Mouse (Mus musculus) heart, embryonic 14.5 days (tissue): ENCODE results near the gene Sf3a2. TPM values are rescaled to one million over a fixed set of nuclear protein-coding genes. Genes with fewer than 3 reads are reported as not detected.

Source experiments
- ATAC-seq: fragments of 200-750 bp; cut with Nextera tagmentation; 2 replicates; pipeline ENCODE4 v1.8.0; 2017; ENCODE audit warnings: low read depth, moderate TSS enrichment; ENCODE audit not compliant: insufficient number of reproducible peaks, insufficient read depth, low FRiP score
- H3K27ac ChIP-seq, 2 experiments: fragments of 200-500 bp in 1 of 2; fragments of 300-500 bp in 1 of 2; sonication (generic) in 1 of 2; replicated peaks in 1 of 2; 2 replicates each; pipeline ENCODE4 v1.5.1; 2012 to 2014; ENCODE audit warnings: low read depth in 2 of 2, low read length in 2 of 2, control low read depth in 1 of 2, mild to moderate bottlenecking in 1 of 2, mixed read lengths in 1 of 2; ENCODE audit not compliant: control insufficient read depth in 1 of 2, insufficient read depth in 1 of 2
- H3K27me3 ChIP-seq: fragments of 300-500 bp; sonication (generic); 2 replicates; pipeline ENCODE4 v1.6.1; 2014; ENCODE audit warnings: mild to moderate bottlenecking, low read length, control low read depth; ENCODE audit not compliant: control insufficient read depth, insufficient read depth
- H3K36me3 ChIP-seq: fragments of 300-500 bp; sonication (generic); 2 replicates; pipeline ENCODE4 v1.6.1; 2014; ENCODE audit warnings: mild to moderate bottlenecking, control low read depth, low read length, mixed read lengths; ENCODE audit not compliant: control insufficient read depth, insufficient read depth
- H3K4me1 ChIP-seq, 2 experiments: fragments of 200-500 bp in 1 of 2; fragments of 300-500 bp in 1 of 2; sonication (generic) in 1 of 2; 2 replicates each; pipeline ENCODE4 v1.6.1; 2012 to 2014; ENCODE audit warnings: low read length in 2 of 2, control low read depth in 1 of 2, mixed read lengths in 1 of 2; ENCODE audit not compliant: control insufficient read depth in 2 of 2, insufficient read depth in 2 of 2
- H3K4me2 ChIP-seq: fragments of 300-500 bp; sonication (generic); 2 replicates; pipeline ENCODE4 v1.6.1; 2014; ENCODE audit warnings: mild to moderate bottlenecking, low read length
- H3K4me3 ChIP-seq, 2 experiments: fragments of 200-500 bp in 1 of 2; fragments of 300-500 bp in 1 of 2; sonication (generic) in 1 of 2; 2 replicates each; pipeline ENCODE4 v1.5.1; 2012 to 2014; ENCODE audit warnings: low read length in 2 of 2, mild to moderate bottlenecking in 2 of 2, control low read depth in 1 of 2, low read depth in 1 of 2, moderate library complexity in 1 of 2; ENCODE audit not compliant: control insufficient read depth in 1 of 2, insufficient read depth in 1 of 2
- H3K9ac ChIP-seq: fragments of 300-500 bp; sonication (generic); 2 replicates; pipeline ENCODE4 v1.6.1; 2014; ENCODE audit warnings: mild to moderate bottlenecking, low read length
- H3K9me3 ChIP-seq: fragments of 300-500 bp; sonication (generic); 2 replicates; pipeline ENCODE4 v1.6.1; 2016; ENCODE audit warnings: low read length, control low read depth; ENCODE audit not compliant: control insufficient read depth
- WGBS: fragments of 180-500 bp; shearing (Covaris S2); extraction: QIAGEN DNeasy Blood & Tissue Kit; methylation state at CpG from one replicate; pipeline ENCODE4 v1.1.7; 2014; 5-methylcytosine and 5-hydroxymethylcytosine counted together
- polyA plus RNA-seq: library from polyadenylated mRNA; unstranded; fragments of >200 nt; fragmentation: Nextera tagmentation; extraction: Ambion mirVana; gene quantifications from 2 replicates; pipeline ENCODE4 v1.2.1, GENCODE M21; 2014

The Sf3a2 gene
- polyA plus RNA-seq, 1 experiment from 2014 or later = 49.2 TPM

GRCm38 (mm10) chr10:80763502-80763901 lies 34.5 kb upstream of the Sf3a2 start:
- Histone ChIP-seq H3K9me3 (no peaks in the 10 kb centered on the region), H3K4me1 (peaks cover 19 to 46% of the 10 kb centered on the region in 2 experiments), H3K9ac (no peak overlapping the region), H3K27ac (no peak overlapping the region), H3K4me3 (no peak overlapping the region), H3K4me2 (no peak overlapping the region), H3K27me3 (no peaks in the 10 kb centered on the region), H3K36me3 (peaks cover 43% of the 10 kb centered on the region)
- no peak for ATAC-seq
- WGBS = 89% methylated on average over 2 of the region's 2 CpGs

DNA sequence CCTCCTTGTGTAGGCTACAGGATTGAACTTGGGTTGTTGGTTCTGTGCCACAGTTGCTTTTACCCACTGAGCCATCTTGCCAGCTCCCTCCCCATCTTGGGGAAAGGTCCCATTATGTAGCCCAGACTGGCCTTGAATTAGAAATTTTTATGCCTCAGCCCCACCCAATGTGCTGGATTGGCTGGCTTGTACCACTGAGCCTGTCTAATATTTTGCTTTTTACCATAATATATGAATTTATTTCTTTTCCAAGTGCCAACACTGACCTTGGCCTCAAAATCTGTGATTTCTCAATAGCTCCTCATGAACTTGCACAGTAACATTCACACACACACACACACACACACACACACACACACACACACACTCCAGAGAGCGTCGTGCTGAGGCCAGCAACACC lies 32.3 kb upstream of the Sf3a2 start:
- ATAC-seq = no peak
- H3K9me3 ChIP-seq = no peaks in the 10 kb centered on the region
- no peak overlapping the region for H3K9ac ChIP-seq
- no peak overlapping the region for H3K4me2 ChIP-seq
- no peaks in the 10 kb centered on the region for H3K27me3 ChIP-seq
- 50% methylated on average over 2 of the region's 2 CpGs for WGBS
- peaks cover 7 to 25% of the 10 kb centered on the region in 2 experiments for H3K4me1 ChIP-seq
- H3K4me3 ChIP-seq = no peak overlapping the region
- peaks cover 63% of the 10 kb centered on the region for H3K36me3 ChIP-seq
- no peak overlapping the region; a peak in 1 of 4 replicates for H3K27ac ChIP-seq

DNA sequence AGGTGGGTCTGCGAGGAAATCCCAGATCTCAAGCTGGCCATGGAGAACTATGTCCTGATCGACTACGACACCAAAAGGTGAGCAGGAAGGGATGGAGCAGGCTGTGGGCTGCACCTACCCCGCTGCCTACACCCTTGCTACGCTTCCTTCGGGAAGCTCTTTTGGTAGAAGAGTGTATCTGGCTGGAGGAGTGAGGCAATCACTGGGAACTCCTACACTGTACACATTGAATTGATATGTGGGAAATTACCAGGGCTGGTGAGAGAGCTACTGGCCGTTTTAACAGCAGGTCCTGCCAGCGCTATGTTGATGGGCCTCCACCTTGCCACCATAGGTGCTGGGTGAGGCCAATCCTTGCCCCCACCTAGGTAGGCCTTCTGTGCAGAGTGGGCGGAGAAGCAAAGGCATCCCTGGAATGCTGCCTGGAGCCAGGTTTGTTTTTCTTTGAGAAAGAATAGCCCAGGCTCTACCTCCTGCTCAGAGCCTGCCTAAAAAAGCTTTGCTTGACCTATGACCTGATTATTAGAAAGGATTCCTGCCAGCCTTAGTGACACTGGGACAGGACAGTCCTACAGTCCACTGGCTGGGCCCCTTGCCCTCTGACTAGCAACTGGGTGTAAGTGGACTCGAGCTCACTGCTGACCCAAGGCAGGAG lies 31.7 kb upstream of the Sf3a2 start:
- WGBS = 69% methylated on average over 10 of the region's 10 CpGs
- no peak overlapping the region for H3K4me2 ChIP-seq
- ATAC-seq = no peak
- no peak overlapping the region for H3K9ac ChIP-seq
- H3K36me3 ChIP-seq = peaks cover 68% of the 10 kb centered on the region
- H3K4me1 ChIP-seq = peaks cover 3 to 20% of the 10 kb centered on the region in 2 experiments; a peak in 3 of 4 replicates
- H3K27ac ChIP-seq = no peak overlapping the region; a peak in 2 of 4 replicates
- no peaks in the 10 kb centered on the region for H3K9me3 ChIP-seq
- no peak overlapping the region for H3K4me3 ChIP-seq
- no peaks in the 10 kb centered on the region for H3K27me3 ChIP-seq

- H3K36me3 ChIP-seq = peaks cover 89% of the 10 kb centered on the region
- H3K9ac ChIP-seq = no peak overlapping the region
- no peak overlapping the region for H3K4me3 ChIP-seq
- no peak overlapping the region for H3K27ac ChIP-seq
- peaks cover 10 to 24% of the 10 kb centered on the region in 2 experiments for H3K4me1 ChIP-seq
- no peak overlapping the region for H3K4me2 ChIP-seq
- H3K27me3 ChIP-seq = no peaks in the 10 kb centered on the region
- 80% methylated on average over 6 of the region's 6 CpGs for WGBS
- ATAC-seq = no peak
- no peaks in the 10 kb centered on the region for H3K9me3 ChIP-seq
Observed at GRCm38 (mm10) chr10:80768365-80768764, 29.6 kb upstream of the Sf3a2 start.

DNA sequence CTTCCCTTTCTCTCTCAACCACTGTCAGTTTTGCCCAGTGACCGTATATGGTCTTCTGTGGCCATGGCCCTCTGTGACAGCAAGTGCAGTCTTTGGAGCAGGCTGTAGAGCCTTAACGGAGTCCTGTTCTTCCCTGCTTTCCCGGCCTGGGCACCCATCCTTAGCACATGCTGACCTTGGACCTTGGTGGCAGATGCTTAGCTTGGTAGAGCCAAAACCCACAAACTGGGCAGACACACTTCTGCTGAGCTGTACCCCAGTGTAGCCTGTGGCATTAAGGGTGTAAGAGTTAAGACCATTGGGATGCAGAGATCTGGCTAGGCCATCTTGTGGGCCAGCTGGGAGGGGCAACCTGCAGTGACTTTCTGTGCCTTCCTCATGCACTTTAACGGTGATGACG lies 24.2 kb upstream of the Sf3a2 start:
- H3K36me3 ChIP-seq = peaks cover 92% of the 10 kb centered on the region
- H3K4me3 ChIP-seq = no peak overlapping the region
- H3K27me3 ChIP-seq = no peaks in the 10 kb centered on the region
- 43% methylated on average over 5 of the region's 5 CpGs for WGBS
- no peaks in the 10 kb centered on the region for H3K9me3 ChIP-seq
- H3K27ac ChIP-seq = peak overlapping the region; percentile 92 to 98
- ATAC-seq = no peak
- peak overlapping the region; percentile 59 for H3K9ac ChIP-seq
- peaks cover 35 to 41% of the 10 kb centered on the region in 2 experiments for H3K4me1 ChIP-seq
- peak overlapping the region; percentile 8; the same call in 1 of the 2 replicates for H3K4me2 ChIP-seq

GRCm38 (mm10) chr10:80774549-80774948 lies 23.4 kb upstream of the Sf3a2 start:
- H3K9me3 ChIP-seq = no peaks in the 10 kb centered on the region
- peak overlapping the region; percentile 92 to 98 for H3K27ac ChIP-seq
- no peaks in the 10 kb centered on the region for H3K27me3 ChIP-seq
- 8% methylated on average over 2 of the region's 2 CpGs for WGBS
- no peak overlapping the region for H3K4me3 ChIP-seq
- ATAC-seq = peak; percentile 94
- 0 out of 2 replicates have a peak overlapping the region, but pooled peaks have one; percentile 23 for H3K4me2 ChIP-seq
- peaks cover 35 to 41% of the 10 kb centered on the region in 2 experiments for H3K4me1 ChIP-seq
- H3K9ac ChIP-seq = peak overlapping the region; percentile 18
- peaks cover 94% of the 10 kb centered on the region for H3K36me3 ChIP-seq

DNA sequence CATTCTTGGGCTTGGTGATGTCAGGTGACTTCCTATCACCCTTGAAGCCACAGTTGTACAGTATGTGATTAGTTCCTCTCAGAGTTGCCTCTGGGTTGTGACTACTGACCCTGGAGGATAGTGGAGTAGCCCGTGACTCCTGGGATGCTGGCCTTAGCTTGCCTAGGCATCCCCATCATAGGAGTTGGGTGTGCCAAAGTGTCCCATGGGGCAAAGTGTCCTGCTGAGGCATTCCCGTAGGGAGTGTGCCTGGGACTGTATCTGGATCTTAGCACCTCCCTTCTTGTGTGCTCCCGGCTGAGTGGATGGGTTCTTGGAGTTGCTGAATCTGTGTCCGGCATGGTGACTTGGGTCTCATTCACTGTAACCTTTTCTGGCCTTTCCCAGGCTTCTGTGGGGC lies 23.0 kb upstream of the Sf3a2 start:
- H3K9me3 ChIP-seq = no peaks in the 10 kb centered on the region
- peak overlapping the region; percentile 18 for H3K9ac ChIP-seq
- peaks cover 94% of the 10 kb centered on the region for H3K36me3 ChIP-seq
- no peak overlapping the region for H3K4me3 ChIP-seq
- 38% methylated on average over 4 of the region's 4 CpGs for WGBS
- peak overlapping the region; percentile 71 to 80 for H3K27ac ChIP-seq
- 0 out of 2 replicates have a peak overlapping the region, but pooled peaks have one; percentile 23 for H3K4me2 ChIP-seq
- H3K27me3 ChIP-seq = no peaks in the 10 kb centered on the region
- H3K4me1 ChIP-seq = peaks cover 35 to 41% of the 10 kb centered on the region in 2 experiments
- ATAC-seq = no peak
